Mouse (Mus musculus): ENCODE results near the gene Kif3c.

DNA sequence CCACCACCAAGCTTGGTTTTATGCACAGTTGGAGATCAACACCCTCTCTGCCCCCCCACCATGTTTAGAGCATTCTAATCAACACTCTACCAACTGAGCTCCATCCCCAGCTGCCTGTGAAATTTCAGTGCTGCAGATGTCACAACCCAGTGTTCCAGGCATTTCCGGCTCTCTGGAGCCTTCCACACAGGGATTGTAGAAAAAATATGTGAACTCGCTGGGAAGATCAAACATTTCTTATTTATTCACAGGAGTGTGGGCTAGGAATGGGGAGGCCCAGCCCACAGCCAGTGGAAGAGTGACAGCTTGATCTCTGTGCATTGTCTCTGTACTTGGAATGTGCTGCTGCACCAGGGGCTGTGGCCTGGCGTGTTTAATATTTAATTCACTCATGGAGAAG lies 3.8 kb downstream of the Kif3c start:
- no peak for TF ChIP-seq HCFC1 (IDR thresholded peaks at IDR 0.05; ENCODE audit: low read depth, low read length)
- no peak for TF ChIP-seq EP300 (IDR thresholded peaks at IDR 0.05; ENCODE audit: low read length)
- TF ChIP-seq NRF1 (IDR thresholded peaks at IDR 0.05; ENCODE audit: low read depth, low read length): no peak
- TF ChIP-seq POLR2A (IDR thresholded peaks at IDR 0.05; ENCODE audit: low read depth, low read length): no peak
- TF ChIP-seq BHLHE40 (IDR thresholded peaks at IDR 0.05; ENCODE audit: low read depth, low read length): no peak
- no peak for TF ChIP-seq MAFK (IDR thresholded peaks at IDR 0.05; ENCODE audit: insufficient replicate concordance, low read length)
- no peak for TF ChIP-seq CTCF (conservative IDR thresholded peaks at IDR 0.05 in 1 of 2, IDR thresholded peaks at IDR 0.05 in 1 of 2; ENCODE audit: low read depth in 2 of 2, low read length in 2 of 2)
- TF ChIP-seq SIN3A (IDR thresholded peaks at IDR 0.05; ENCODE audit: low read length): no peak
- no peak for TF ChIP-seq MAX (IDR thresholded peaks at IDR 0.05; ENCODE audit: low read length)
- TF ChIP-seq USF1 (IDR thresholded peaks at IDR 0.05; ENCODE audit: low read depth, low read length): no peak
- no peak for TF ChIP-seq CHD1 (IDR thresholded peaks at IDR 0.05; ENCODE audit: low read depth, low read length)
- no peak for TF ChIP-seq MAZ (IDR thresholded peaks at IDR 0.05; ENCODE audit: low read depth, low read length)

Data from CH12.LX (cell line).